Mouse (Mus musculus) ES-E14 (cell line): ENCODE data around the gene Ppp6r1.

Experiments used
- CHD2 ChIP-seq: IDR thresholded peaks from 2 replicates; pipeline ENCODE4 v1.6.1; 2014; ENCODE audit warnings: mild to moderate bottlenecking, low read depth, low read length, inconsistent platforms
- HCFC1 ChIP-seq: IDR thresholded peaks from 2 replicates; pipeline ENCODE4 v1.6.1; 2012; ENCODE audit warnings: low read length, inconsistent platforms, borderline replicate concordance; ENCODE audit not compliant: insufficient read depth

GRCm38 (mm10) chr7:4603873-4604272, 54.9 kb downstream of the Ppp6r1 start, which contains the start of gene Ptprh:
- no peak for TF ChIP-seq HCFC1
- no peak for TF ChIP-seq CHD2
